Mouse (Mus musculus) lung, postnatal 0 days (tissue): Measurements from ENCODE around the gene Sbk1.

Experiments used
- CTCF ChIP-seq: IDR thresholded peaks from 2 replicates; pipeline ENCODE4 v1.5.1; 2016; ENCODE audit warnings: antibody characterized with exemption, mild to moderate bottlenecking
- EP300 ChIP-seq: IDR thresholded peaks from 2 replicates; pipeline ENCODE4 v1.6.1; 2016; ENCODE audit warnings: antibody characterized with exemption, mild to moderate bottlenecking, control low read depth

GRCm38 (mm10) chr7:126298856-126299255, 26.4 kb downstream of the Sbk1 start:
- no peak for TF ChIP-seq CTCF
- no peak for TF ChIP-seq EP300
